Mouse (Mus musculus) heart, adult 2 months (tissue): ENCODE results near the gene Gramd1b.
A peak's percentile ranks its signal among the peaks of the same experiment; 100 is the strongest.

ENCODE experiments used
- CTCF ChIP-seq: fragments of 200-600 bp; IDR thresholded peaks from 2 replicates; pipeline ENCODE4 v1.8.1; 2022; ENCODE audit warnings: antibody characterized with exemption, mild to moderate bottlenecking, moderate library complexity
- EP300 ChIP-seq: fragments of 200-500 bp; IDR thresholded peaks from 2 replicates; pipeline ENCODE4 v1.6.1; 2011; ENCODE audit warnings: low read depth, low read length, control low read depth; ENCODE audit not compliant: insufficient read depth
- POLR2A ChIP-seq: fragments of 200-500 bp; IDR thresholded peaks from 2 replicates; pipeline ENCODE4 v1.6.1; 2011; ENCODE audit warnings: mild to moderate bottlenecking, low read depth, low read length, control low read depth; ENCODE audit not compliant: insufficient read depth

GRCm38 (mm10) chr9:40530536-40530935 is 647 bp downstream of the Gramd1b start:
- no peak for TF ChIP-seq CTCF
- TF ChIP-seq POLR2A = 0 out of 2 replicates have a peak, but pooled peaks have one; percentile 2
- TF ChIP-seq EP300 = no peak
